In genomic region chr8:126820502-126820901, GRCm38 (mm10) we compare ENCODE assay signal across 27 mouse cellular contexts.
DNase-seq lines count a peak whose midpoint lies in the region; ATAC-seq and TF ChIP-seq lines count a peak whose summit lies in the region.
"Had no signal": no experiment of that assay in that cellular context is flagged by ENCODE, and none has a peak within 500 bp of the region (broad histone marks: within the 10 kb centered on the region; RNA-seq: fewer than 3 reads in every experiment).

No protein-coding gene starts in this region.

- peaks cover 33% of the 10 kb centered on the region for H3K4me1 ChIP-seq in kidney, embryonic 16.5 days (ENCODE audit: insufficient read depth, low read length)
- H3K4me1 ChIP-seq in limb, embryonic 14.5 days (ENCODE audit: control insufficient read depth, insufficient read depth, low read length) = peaks cover 24% of the 10 kb centered on the region

- H3K9ac ChIP-seq in kidney, embryonic 16.5 days (replicated peaks; ENCODE audit: low read length) = no peak overlapping the region
- H3K9ac ChIP-seq in limb, embryonic 14.5 days (ENCODE audit: low read depth, low read length, severe bottlenecking) = no peak overlapping the region
- H3K9ac ChIP-seq: forebrain, embryonic 13.5 days; hindbrain, embryonic 13.5 days; liver, embryonic 14.5 days; lung, embryonic 14.5 days; midbrain, embryonic 15.5 days; neural tube, embryonic 15.5 days had no signal

- H3K27me3 ChIP-seq in kidney, embryonic 16.5 days (ENCODE audit: insufficient read depth, low read length) = no peaks in the 10 kb centered on the region
- H3K27me3 ChIP-seq in limb, embryonic 14.5 days (ENCODE audit: control insufficient read depth, insufficient read depth, low read length) = no peaks in the 10 kb centered on the region
- H3K27me3 ChIP-seq: forebrain, embryonic 13.5 days; hindbrain, embryonic 13.5 days; midbrain, embryonic 15.5 days; neural tube, embryonic 15.5 days had no signal

- no peak for TF ChIP-seq POLR2A in limb, embryonic 14.5 days (IDR thresholded peaks at IDR 0.05; ENCODE audit: borderline replicate concordance, extremely low read depth, insufficient read depth, insufficient read length)

- peak; percentile 74 for DNase-seq in heart, adult 11 months
- DNase-seq in heart, adult 9 months (ENCODE audit: low spot score in 2 of 2) = no peak
- DNase-seq in kidney, adult 9 months = no peak
- peak; percentile 15 for DNase-seq in 416B (ENCODE audit: low read depth)
- DNase-seq in limb, embryonic 14.5 days (ENCODE audit: low spot score) = no peak
- DNase-seq in adrenal gland, adult 2 months = no peak
- DNase-seq in embryo, embryonic 11 days = no peak
- DNase-seq: adrenal gland, postnatal 25 days; cerebellum, adult 18-20 months; cerebellum, postnatal 14 days; gastrocnemius, postnatal 10 days; heart, postnatal 4 days; kidney, adult 8-10 months; layer of hippocampus, adult 9-11 months; liver; lung, embryonic 14.5 days; lung, postnatal 14 days; retina, postnatal 1 day; right cerebral cortex, postnatal 14 days had no signal

- 89% methylated on average over 2 of the region's 2 CpGs for WGBS in kidney, embryonic 16.5 days
- WGBS in limb, embryonic 14.5 days = 98% methylated on average over 2 of the region's 2 CpGs

- H3K27ac ChIP-seq in kidney, embryonic 16.5 days (ENCODE audit: low read length) = peak overlapping the region; percentile 86
- peak overlapping the region; percentile 82 for H3K27ac ChIP-seq in limb, embryonic 14.5 days (replicated peaks; ENCODE audit: low read depth, low read length)
- H3K27ac ChIP-seq: forebrain, embryonic 13.5 days; hindbrain, embryonic 13.5 days; liver, embryonic 14.5 days; midbrain, embryonic 10.5 days; midbrain, embryonic 15.5 days; neural tube, embryonic 15.5 days had no signal

- H3K4me2 ChIP-seq in kidney, embryonic 16.5 days (replicated peaks; ENCODE audit: low read depth, low read length) = no peak overlapping the region
- H3K4me2 ChIP-seq in limb, embryonic 14.5 days (replicated peaks; ENCODE audit: low read depth, low read length, severe bottlenecking) = no peak overlapping the region
- H3K4me2 ChIP-seq: forebrain, embryonic 13.5 days; heart, embryonic 11.5 days; hindbrain, embryonic 13.5 days; lung, embryonic 14.5 days; midbrain, embryonic 15.5 days; neural tube, embryonic 15.5 days had no signal

- H3K4me3 ChIP-seq in kidney, embryonic 16.5 days (ENCODE audit: low read length) = no peak overlapping the region
- H3K4me3 ChIP-seq in limb, embryonic 14.5 days (replicated peaks; ENCODE audit: low read length) = no peak overlapping the region
- H3K4me3 ChIP-seq: forebrain, embryonic 13.5 days; hindbrain, embryonic 13.5 days; midbrain, embryonic 10.5 days; midbrain, embryonic 15.5 days; neural tube, embryonic 15.5 days had no signal

- no peaks in the 10 kb centered on the region for H3K9me3 ChIP-seq in kidney, embryonic 16.5 days (ENCODE audit: low read length)
- H3K9me3 ChIP-seq in limb, embryonic 14.5 days (ENCODE audit: control insufficient read depth, low read length) = no peaks in the 10 kb centered on the region
- H3K9me3 ChIP-seq: forebrain, embryonic 13.5 days; hindbrain, embryonic 13.5 days; midbrain, embryonic 10.5 days; midbrain, embryonic 15.5 days; neural tube, embryonic 15.5 days had no signal

- H3K36me3 ChIP-seq in kidney, embryonic 16.5 days (ENCODE audit: insufficient read depth, low read length) = no peaks in the 10 kb centered on the region
- H3K36me3 ChIP-seq in limb, embryonic 14.5 days (ENCODE audit: control insufficient read depth, insufficient read depth, low read length) = no peaks in the 10 kb centered on the region
- H3K36me3 ChIP-seq: hindbrain, embryonic 13.5 days; midbrain, embryonic 10.5 days; midbrain, embryonic 15.5 days; neural tube, embryonic 15.5 days had no signal

- no peak for ATAC-seq in kidney, embryonic 16.5 days (ENCODE audit: low FRiP score, low TSS enrichment)
- ATAC-seq in limb, embryonic 14.5 days (ENCODE audit: low FRiP score, low read depth) = no peak
- ATAC-seq: forebrain, embryonic 13.5 days; midbrain, embryonic 15.5 days had no signal

Comparison
In these comparisons a context has a peak if more than half of its experiments do, and no peak if none do; other contexts are left out.
1. DNase-seq: peak in heart, adult 11 months (single experiment) and 416B (single experiment); none in heart, adult 9 months (0 of 2), kidney, adult 9 months (single experiment), limb, embryonic 14.5 days (single experiment), adrenal gland, adult 2 months (single experiment) and embryo, embryonic 11 days (single experiment).